Mouse (Mus musculus): Measurements from ENCODE around the gene Tef. TPM values are rescaled to one million over a fixed set of nuclear protein-coding genes. Genes with fewer than 3 reads are reported as not detected.

Gene Tef
- polyA plus RNA-seq, 2 experiments = 25.5 to 45.7 TPM

DNA sequence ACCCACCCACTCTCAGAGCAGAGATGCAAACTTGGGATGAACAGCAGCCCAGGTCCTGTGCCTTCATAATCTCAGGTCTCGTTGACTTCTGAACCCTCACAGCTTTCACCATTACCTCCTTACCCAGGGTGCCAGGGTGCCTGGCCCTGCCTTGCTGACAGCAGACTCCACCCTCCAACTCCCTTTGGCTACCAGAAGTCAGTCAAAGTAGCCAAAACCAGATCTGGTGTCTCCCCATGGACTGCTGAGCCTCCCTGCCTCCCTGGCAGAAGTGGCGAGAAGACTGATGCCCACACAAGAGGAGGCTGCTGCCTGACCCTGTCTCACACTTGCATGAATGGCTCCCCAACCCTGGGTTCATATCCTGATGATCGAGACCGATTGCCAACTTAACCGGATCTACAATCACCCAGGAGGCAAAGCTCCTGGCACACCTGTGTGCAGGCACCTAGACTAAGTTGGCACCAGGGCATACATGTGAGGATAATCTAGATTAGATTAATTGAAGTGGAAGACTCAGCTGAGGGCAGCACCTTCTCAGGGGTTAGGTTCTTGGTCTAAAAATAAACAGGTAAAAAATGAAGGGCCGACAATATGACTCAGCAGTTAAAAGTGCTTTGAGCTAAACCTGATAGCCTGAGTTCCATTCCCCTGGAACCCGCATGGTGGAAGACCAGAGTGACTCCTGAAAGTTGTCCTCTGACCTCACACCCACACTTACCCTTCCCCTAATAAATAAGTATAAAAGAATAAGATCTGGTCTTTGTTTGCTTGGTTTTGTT lies 26.4 kb downstream of the Tef start:
- Histone ChIP-seq H3K4me2 (replicated peaks; ENCODE audit: low read depth, low read length, severe bottlenecking) (no peak overlapping the region), H3K36me3 (ENCODE audit: control insufficient read depth, insufficient read depth, low read length) (peaks cover 34% of the 10 kb centered on the region), H3K9ac (ENCODE audit: low read depth, low read length, severe bottlenecking) (no peak overlapping the region), H3K9me3 (ENCODE audit: control insufficient read depth, low read length) (no peaks in the 10 kb centered on the region), H3K27me3 (ENCODE audit: control insufficient read depth, insufficient read depth, low read length) (no peaks in the 10 kb centered on the region), H3K4me1 (ENCODE audit: control insufficient read depth, insufficient read depth, low read length) (no peaks in the 10 kb centered on the region), H3K4me3 (replicated peaks; ENCODE audit: low read length) (no peak overlapping the region), H3K27ac (replicated peaks; ENCODE audit: low read depth, low read length) (no peak overlapping the region)
- DNase-seq (ENCODE audit: low spot score) (no peak), ATAC-seq (ENCODE audit: low FRiP score, low read depth) (no peak)
- 89% methylated on average over 7 of the region's 7 CpGs for WGBS
- TF ChIP-seq POLR2A (IDR thresholded peaks at IDR 0.05; ENCODE audit: borderline replicate concordance, extremely low read depth, insufficient read depth, insufficient read length) = no peak

DNA sequence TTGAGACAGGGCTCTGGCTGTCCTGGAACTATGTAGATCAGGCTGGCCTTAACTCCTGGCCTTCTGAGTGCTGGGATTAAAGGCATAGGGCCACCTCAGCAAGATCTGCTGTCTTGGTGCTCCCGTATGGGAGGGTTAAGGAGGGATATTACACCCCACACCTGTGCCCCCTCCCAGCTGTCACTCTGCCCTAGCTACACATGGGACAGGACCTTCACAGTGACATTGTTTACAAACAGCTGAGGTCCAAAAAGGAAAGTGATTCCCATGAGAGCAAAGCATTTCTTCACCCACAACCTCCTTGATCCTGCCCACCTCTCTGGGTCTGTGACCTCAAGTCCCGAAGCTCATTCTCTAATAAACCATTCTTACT lies 27.0 kb downstream of the Tef start:
- ATAC-seq (ENCODE audit: low FRiP score, low read depth) = no peak
- H3K27me3 ChIP-seq (ENCODE audit: control insufficient read depth, insufficient read depth, low read length) = no peaks in the 10 kb centered on the region
- H3K9ac ChIP-seq (ENCODE audit: low read depth, low read length, severe bottlenecking) = no peak overlapping the region
- peaks cover 29% of the 10 kb centered on the region for H3K36me3 ChIP-seq (ENCODE audit: control insufficient read depth, insufficient read depth, low read length)
- no peak for DNase-seq (ENCODE audit: low spot score)
- no peak for TF ChIP-seq POLR2A (IDR thresholded peaks at IDR 0.05; ENCODE audit: borderline replicate concordance, extremely low read depth, insufficient read depth, insufficient read length)
- 63% methylated on average over 2 of the region's 2 CpGs for WGBS
- no peak overlapping the region for H3K4me3 ChIP-seq (replicated peaks; ENCODE audit: low read length)
- H3K4me1 ChIP-seq (ENCODE audit: control insufficient read depth, insufficient read depth, low read length) = no peaks in the 10 kb centered on the region
- H3K9me3 ChIP-seq (ENCODE audit: control insufficient read depth, low read length) = no peaks in the 10 kb centered on the region
- H3K4me2 ChIP-seq (replicated peaks; ENCODE audit: low read depth, low read length, severe bottlenecking) = no peak overlapping the region
- no peak overlapping the region for H3K27ac ChIP-seq (replicated peaks; ENCODE audit: low read depth, low read length)

DNA sequence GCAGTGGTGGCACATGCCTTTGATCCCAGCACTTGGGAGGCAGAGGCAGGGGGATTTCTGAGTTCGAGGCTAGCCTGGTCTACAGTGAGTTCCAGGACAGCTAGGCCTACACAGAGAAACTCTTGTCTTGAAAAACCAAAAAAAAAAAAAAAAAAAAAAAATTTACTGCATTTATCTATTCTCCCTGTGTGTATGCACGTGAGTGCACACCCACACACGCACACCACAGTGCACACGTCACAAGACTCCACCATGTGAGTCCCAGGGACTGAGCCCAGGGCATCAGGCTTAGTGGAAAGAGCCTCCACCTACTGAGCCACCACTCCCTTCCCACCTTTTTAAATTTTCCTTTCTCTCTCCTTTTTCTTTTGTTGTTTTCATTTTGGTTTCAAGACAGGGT lies 28.3 kb downstream of the Tef start:
- no peak overlapping the region for H3K4me3 ChIP-seq (replicated peaks; ENCODE audit: low read length)
- WGBS = 96% methylated on average over 4 of the region's 4 CpGs
- H3K9ac ChIP-seq (ENCODE audit: low read depth, low read length, severe bottlenecking) = no peak overlapping the region
- no peak overlapping the region for H3K27ac ChIP-seq (replicated peaks; ENCODE audit: low read depth, low read length)
- H3K9me3 ChIP-seq (ENCODE audit: control insufficient read depth, low read length) = no peaks in the 10 kb centered on the region
- no peak overlapping the region for H3K4me2 ChIP-seq (replicated peaks; ENCODE audit: low read depth, low read length, severe bottlenecking)
- peaks cover 15% of the 10 kb centered on the region for H3K36me3 ChIP-seq (ENCODE audit: control insufficient read depth, insufficient read depth, low read length)
- DNase-seq (ENCODE audit: low spot score) (no peak), ATAC-seq (ENCODE audit: low FRiP score, low read depth) (no peak)
- H3K4me1 ChIP-seq (ENCODE audit: control insufficient read depth, insufficient read depth, low read length) = 0 out of 2 replicates have a peak, but pooled peaks cover under 1% of the 10 kb centered on the region
- H3K27me3 ChIP-seq (ENCODE audit: control insufficient read depth, insufficient read depth, low read length) = no peaks in the 10 kb centered on the region
- TF ChIP-seq POLR2A (IDR thresholded peaks at IDR 0.05; ENCODE audit: borderline replicate concordance, extremely low read depth, insufficient read depth, insufficient read length) = no peak

DNA sequence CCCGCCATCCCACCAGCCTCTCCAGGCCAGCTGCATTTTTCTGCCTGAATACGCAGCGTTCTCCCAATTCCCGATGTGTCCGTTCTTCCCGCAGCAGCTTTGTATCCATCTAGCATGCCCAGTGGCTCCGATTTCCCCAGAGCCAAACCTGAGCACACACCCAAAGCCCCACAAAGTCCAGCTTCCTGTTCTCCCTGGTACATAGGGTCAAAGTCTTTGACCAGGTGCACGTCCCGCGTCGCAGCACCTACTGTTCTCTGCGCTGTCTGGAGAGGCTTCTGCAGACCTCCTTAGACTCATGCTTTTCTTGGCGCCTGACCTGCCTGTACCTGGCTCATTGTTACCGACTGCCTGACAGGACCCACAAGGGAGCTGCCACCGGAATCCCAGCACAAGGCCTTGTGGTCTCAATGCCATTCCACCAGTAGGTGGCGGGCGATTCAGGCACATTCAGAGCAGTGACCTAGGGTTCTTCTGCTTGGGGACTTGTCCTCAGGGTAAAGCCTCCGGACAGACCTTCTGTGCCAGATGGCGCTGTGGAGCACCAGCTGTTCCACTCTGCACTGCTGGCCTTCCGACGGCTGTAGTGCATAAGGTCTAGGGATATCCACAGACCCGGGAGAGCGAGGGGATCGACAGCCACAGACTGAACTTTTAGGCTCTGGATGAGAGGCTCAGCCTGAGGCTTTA lies 29.1 kb downstream of the Tef start:
- Histone ChIP-seq H3K27ac (replicated peaks; ENCODE audit: low read depth, low read length) (no peak overlapping the region), H3K27me3 (ENCODE audit: control insufficient read depth, insufficient read depth, low read length) (no peaks in the 10 kb centered on the region), H3K9me3 (ENCODE audit: control insufficient read depth, low read length) (no peaks in the 10 kb centered on the region), H3K36me3 (ENCODE audit: control insufficient read depth, insufficient read depth, low read length) (peaks cover 8% of the 10 kb centered on the region; the same call in 1 of the 2 replicates), H3K9ac (ENCODE audit: low read depth, low read length, severe bottlenecking) (no peak overlapping the region), H3K4me3 (replicated peaks; ENCODE audit: low read length) (no peak overlapping the region), H3K4me2 (replicated peaks; ENCODE audit: low read depth, low read length, severe bottlenecking) (peak overlapping the region; percentile 23; the same call in 1 of the 2 replicates), H3K4me1 (ENCODE audit: control insufficient read depth, insufficient read depth, low read length) (peaks cover 8% of the 10 kb centered on the region)
- TF ChIP-seq POLR2A (IDR thresholded peaks at IDR 0.05; ENCODE audit: borderline replicate concordance, extremely low read depth, insufficient read depth, insufficient read length) = no peak
- peak; percentile 80 for ATAC-seq (ENCODE audit: low FRiP score, low read depth)
- DNase-seq (ENCODE audit: low spot score) = peak; percentile 90
- WGBS = 19% methylated on average over 24 of the region's 24 CpGs

DNA sequence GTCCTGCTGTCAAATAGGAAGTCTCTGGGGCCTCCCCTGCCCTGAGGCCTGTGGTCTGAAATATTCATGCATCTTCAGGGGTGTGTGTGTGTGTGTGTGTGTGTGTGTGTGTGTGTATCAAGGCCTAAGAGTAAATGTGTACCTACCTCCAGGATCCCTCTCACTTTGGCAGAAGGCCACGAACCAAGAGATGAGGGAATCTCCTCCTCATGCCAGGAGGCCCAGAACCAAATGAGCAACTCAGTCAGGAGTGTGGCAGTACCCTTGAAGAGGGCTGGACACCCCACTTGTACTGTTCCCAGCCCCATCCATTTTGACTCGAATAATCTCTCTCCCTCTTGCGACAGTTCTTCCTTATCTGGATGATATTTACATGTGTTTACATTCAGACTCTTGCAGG lies 30.0 kb downstream of the Tef start:
- H3K4me1 ChIP-seq (ENCODE audit: control insufficient read depth, insufficient read depth, low read length) = peaks cover 16% of the 10 kb centered on the region
- H3K4me3 ChIP-seq (replicated peaks; ENCODE audit: low read length) = no peak overlapping the region
- no peak for ATAC-seq (ENCODE audit: low FRiP score, low read depth)
- H3K27ac ChIP-seq (replicated peaks; ENCODE audit: low read depth, low read length) = no peak overlapping the region
- peaks cover 7% of the 10 kb centered on the region; the same call in 1 of the 2 replicates for H3K36me3 ChIP-seq (ENCODE audit: control insufficient read depth, insufficient read depth, low read length)
- no peak overlapping the region for H3K4me2 ChIP-seq (replicated peaks; ENCODE audit: low read depth, low read length, severe bottlenecking)
- TF ChIP-seq POLR2A (IDR thresholded peaks at IDR 0.05; ENCODE audit: borderline replicate concordance, extremely low read depth, insufficient read depth, insufficient read length) = no peak
- DNase-seq (ENCODE audit: low spot score) = no peak
- no peaks in the 10 kb centered on the region for H3K27me3 ChIP-seq (ENCODE audit: control insufficient read depth, insufficient read depth, low read length)
- H3K9ac ChIP-seq (ENCODE audit: low read depth, low read length, severe bottlenecking) = no peak overlapping the region
- 87% methylated on average over 3 of the region's 3 CpGs for WGBS
- no peaks in the 10 kb centered on the region for H3K9me3 ChIP-seq (ENCODE audit: control insufficient read depth, low read length)

Data from limb, embryonic 14.5 days (tissue).